Mouse (Mus musculus) myocyte (in vitro differentiated cells): ENCODE results near the gene Stard13. TPM values are rescaled to one million over a fixed set of nuclear protein-coding genes. Genes with fewer than 3 reads are reported as not detected.

Source experiments
- H3K27me3 ChIP-seq: one replicate; pipeline ENCODE4 v1.6.1; 2011; ENCODE audit not compliant: control insufficient read depth, insufficient read depth, insufficient read length
- H3K36me3 ChIP-seq: one replicate; pipeline ENCODE4 v1.6.1; 2011; ENCODE audit not compliant: control insufficient read depth, insufficient read depth
- H3K4me2 ChIP-seq: one replicate; pipeline ENCODE4 v1.6.1; 2011; ENCODE audit warnings: low read depth, control low read depth
- H3K4me3 ChIP-seq: one replicate; pipeline ENCODE4 v1.5.1; 2011; ENCODE audit warnings: mild to moderate bottlenecking, control low read depth, moderate library complexity
- H3K79me2 ChIP-seq: one replicate; pipeline ENCODE4 v1.6.1; 2011; ENCODE audit not compliant: control insufficient read depth, insufficient read depth
- H3ac ChIP-seq: one replicate; pipeline ENCODE4 v1.6.1; 2011; ENCODE audit not compliant: control insufficient read depth, insufficient read length
- CEBPB ChIP-seq: IDR thresholded peaks from 2 replicates; pipeline ENCODE4 v1.6.1; 2011; ENCODE audit warnings: mild to moderate bottlenecking, moderate library complexity; ENCODE audit not compliant: poor library complexity, insufficient read depth, severe bottlenecking
- E2F4 ChIP-seq: IDR thresholded peaks from one replicate; pipeline ENCODE4 v1.6.1; 2011; ENCODE audit warnings: mild to moderate bottlenecking, control low read depth, moderate library complexity; ENCODE audit not compliant: insufficient read depth
- MAX ChIP-seq: IDR thresholded peaks from one replicate; pipeline ENCODE4 v1.6.1; 2011; ENCODE audit warnings: low read depth, mild to moderate bottlenecking, control low read depth
- MYOD1 ChIP-seq, 3 experiments: IDR thresholded peaks; one replicate each; pipeline ENCODE4 v1.6.1; 2011; ENCODE audit warnings: control low read depth in 2 of 3, low read depth in 2 of 3, mild to moderate bottlenecking in 2 of 3, moderate library complexity in 1 of 3; ENCODE audit not compliant: insufficient read length in 2 of 3, control insufficient read depth in 1 of 3
- MYOG ChIP-seq, 3 experiments: IDR thresholded peaks; one replicate each; pipeline ENCODE4 v1.6.1; 2011; ENCODE audit warnings: control low read depth in 2 of 3, low read depth in 2 of 3, mild to moderate bottlenecking in 2 of 3; ENCODE audit not compliant: insufficient read length in 2 of 3, control insufficient read depth in 1 of 3, insufficient read depth in 1 of 3
- POLR2A ChIP-seq: IDR thresholded peaks from one replicate; pipeline ENCODE4 v1.6.1; 2011; ENCODE audit warnings: low read depth, mild to moderate bottlenecking, control low read depth, moderate library complexity; ENCODE audit not compliant: insufficient read length
- POLR2AphosphoS2 ChIP-seq: IDR thresholded peaks from one replicate; pipeline ENCODE4 v1.6.1; 2011; ENCODE audit warnings: low read depth, control low read depth; ENCODE audit not compliant: insufficient read length
- REST ChIP-seq: IDR thresholded peaks from one replicate; pipeline ENCODE4 v1.6.1; 2011; ENCODE audit warnings: mild to moderate bottlenecking, control low read depth, moderate library complexity; ENCODE audit not compliant: insufficient read depth, insufficient read length
- SRF ChIP-seq: IDR thresholded peaks from one replicate; pipeline ENCODE4 v1.6.1; 2011; ENCODE audit warnings: low read depth; ENCODE audit not compliant: control insufficient read depth, insufficient read length
- TCF12 ChIP-seq: IDR thresholded peaks from one replicate; pipeline ENCODE4 v1.6.1; 2011; ENCODE audit warnings: mild to moderate bottlenecking, control low read depth; ENCODE audit not compliant: poor library complexity, insufficient read depth, severe bottlenecking
- TCF3 ChIP-seq: IDR thresholded peaks from one replicate; pipeline ENCODE4 v1.6.1; 2011; ENCODE audit warnings: low read depth, control low read depth; ENCODE audit not compliant: insufficient read length
- USF1 ChIP-seq: IDR thresholded peaks from one replicate; pipeline ENCODE4 v1.6.1; 2011; ENCODE audit warnings: low read depth, mild to moderate bottlenecking, control low read depth, moderate library complexity
- polyA plus RNA-seq: library from polyadenylated mRNA; unstranded; fragments of >200 nt; fragmentation: generic; extraction: Trizol; gene quantifications from one replicate; pipeline ENCODE4 v1.2.1, GENCODE M21; 2012; ENCODE audit warnings: missing spikeins

Stard13 gene
- polyA plus RNA-seq, 1 experiment, result 15.2 TPM

DNA sequence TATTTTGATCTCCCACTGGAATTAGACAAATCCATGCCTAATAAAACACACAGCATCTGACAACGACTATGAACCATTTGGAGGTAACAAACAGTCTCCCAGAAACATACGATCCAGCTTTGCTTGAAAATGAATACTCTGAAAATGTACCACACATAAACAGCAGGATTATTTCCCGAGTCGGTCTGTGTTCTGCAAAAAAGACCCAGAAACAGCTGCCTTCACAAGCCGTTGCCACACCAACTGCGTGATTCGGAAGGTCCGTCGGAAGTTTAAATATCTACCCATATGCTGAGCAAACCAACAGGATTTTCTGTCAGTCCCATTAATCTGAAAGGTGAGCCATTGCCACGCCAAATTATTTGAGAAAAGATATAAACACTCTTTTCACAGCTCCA is 107.0 kb downstream of the Stard13 start:
- no peak for TF ChIP-seq POLR2A
- peak in 2 of 3 experiments; percentile 6 to 36 for TF ChIP-seq MYOD1 (IDR thresholded peaks at IDR 0.05; ENCODE audit: control insufficient read depth in 1 of 3, insufficient read length in 2 of 3, low read depth in 2 of 3)
- Histone ChIP-seq H3K36me3 (no peaks in the 10 kb centered on the region), H3K79me2 (peaks cover 92% of the 10 kb centered on the region), H3K4me3 (peak overlapping the region; percentile 22), H3K4me2 (peak overlapping the region; percentile 69), H3K27me3 (no peaks in the 10 kb centered on the region), H3ac (no peak overlapping the region)

DNA sequence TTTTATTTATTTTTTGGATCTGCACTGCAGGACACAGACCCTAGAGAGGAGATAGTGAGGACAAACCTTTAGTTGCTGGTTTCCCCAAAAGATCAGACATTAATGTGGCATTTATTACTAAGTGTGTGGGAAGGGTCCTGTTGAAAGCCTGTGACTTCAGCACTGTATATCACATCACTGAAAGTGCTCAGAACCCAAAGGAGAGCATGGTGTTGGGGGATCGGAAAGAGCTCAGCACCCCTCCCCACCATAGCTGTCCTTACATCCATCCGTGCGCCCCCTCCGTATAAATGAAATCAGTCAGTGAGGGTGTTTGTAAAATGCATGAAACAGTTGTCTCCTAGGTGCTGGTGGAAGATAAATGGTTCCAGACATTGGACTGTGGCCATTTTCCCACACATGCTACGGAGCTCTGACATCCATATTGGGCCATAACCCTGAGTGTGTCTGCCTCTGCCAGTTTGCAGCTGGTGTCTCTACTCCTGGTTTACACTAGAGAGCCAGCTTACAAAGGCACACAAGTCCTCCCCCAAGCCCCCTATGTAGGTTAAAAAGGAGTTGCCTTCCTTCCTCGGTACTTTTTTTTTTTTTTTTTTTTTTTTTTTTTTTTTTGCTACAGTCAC is 107.5 kb downstream of the Stard13 start:
- Histone ChIP-seq H3K4me3 (peak overlapping the region; percentile 22), H3K36me3 (no peaks in the 10 kb centered on the region), H3ac (no peak overlapping the region), H3K79me2 (peaks cover 92% of the 10 kb centered on the region), H3K27me3 (no peaks in the 10 kb centered on the region), H3K4me2 (peak overlapping the region; percentile 69)
- no peak for TF ChIP-seq E2F4
- no peak for TF ChIP-seq POLR2A
- no peak for TF ChIP-seq CEBPB
- TF ChIP-seq MYOD1 (IDR thresholded peaks at IDR 0.05; ENCODE audit: control insufficient read depth in 1 of 3, insufficient read length in 2 of 3, low read depth in 2 of 3), result peak in 1 of 3 experiments; percentile 24
- TF ChIP-seq MAX, result no peak
- peak; percentile 60 for TF ChIP-seq SRF

DNA sequence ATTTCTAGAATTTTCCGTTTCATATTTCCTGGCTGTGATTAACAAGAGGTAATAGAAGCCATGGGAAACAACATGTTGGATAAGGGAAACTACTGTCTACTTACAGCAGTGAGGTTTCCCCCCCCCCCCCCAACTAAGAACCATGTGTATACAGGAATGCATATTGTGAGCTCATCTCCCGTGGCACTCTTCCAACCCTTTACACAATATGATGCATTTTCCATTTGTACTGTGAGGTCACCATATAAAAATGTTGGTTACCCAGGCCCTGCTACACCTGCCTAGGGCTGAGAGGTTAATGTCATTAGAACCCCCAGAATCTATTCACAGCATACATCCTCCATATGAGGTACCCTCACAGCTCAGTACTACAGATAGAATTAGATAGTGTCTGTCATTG is 115.8 kb downstream of the Stard13 start:
- no peak overlapping the region for H3ac ChIP-seq
- no peaks in the 10 kb centered on the region for H3K27me3 ChIP-seq
- H3K4me3 ChIP-seq, result no peak overlapping the region
- no peak overlapping the region for H3K4me2 ChIP-seq
- peaks cover 88% of the 10 kb centered on the region for H3K79me2 ChIP-seq
- TF ChIP-seq E2F4, result no peak
- no peak for TF ChIP-seq USF1
- TF ChIP-seq MYOG (IDR thresholded peaks at IDR 0.05; ENCODE audit: control insufficient read depth in 1 of 3, insufficient read depth in 1 of 3, insufficient read length in 2 of 3, low read depth in 2 of 3), result no peak
- TF ChIP-seq CEBPB, result peak; percentile 39; the same call in 1 of the 2 replicates
- no peak for TF ChIP-seq MYOD1 (IDR thresholded peaks at IDR 0.05; ENCODE audit: control insufficient read depth in 1 of 3, insufficient read length in 2 of 3, low read depth in 2 of 3)
- no peaks in the 10 kb centered on the region for H3K36me3 ChIP-seq

DNA sequence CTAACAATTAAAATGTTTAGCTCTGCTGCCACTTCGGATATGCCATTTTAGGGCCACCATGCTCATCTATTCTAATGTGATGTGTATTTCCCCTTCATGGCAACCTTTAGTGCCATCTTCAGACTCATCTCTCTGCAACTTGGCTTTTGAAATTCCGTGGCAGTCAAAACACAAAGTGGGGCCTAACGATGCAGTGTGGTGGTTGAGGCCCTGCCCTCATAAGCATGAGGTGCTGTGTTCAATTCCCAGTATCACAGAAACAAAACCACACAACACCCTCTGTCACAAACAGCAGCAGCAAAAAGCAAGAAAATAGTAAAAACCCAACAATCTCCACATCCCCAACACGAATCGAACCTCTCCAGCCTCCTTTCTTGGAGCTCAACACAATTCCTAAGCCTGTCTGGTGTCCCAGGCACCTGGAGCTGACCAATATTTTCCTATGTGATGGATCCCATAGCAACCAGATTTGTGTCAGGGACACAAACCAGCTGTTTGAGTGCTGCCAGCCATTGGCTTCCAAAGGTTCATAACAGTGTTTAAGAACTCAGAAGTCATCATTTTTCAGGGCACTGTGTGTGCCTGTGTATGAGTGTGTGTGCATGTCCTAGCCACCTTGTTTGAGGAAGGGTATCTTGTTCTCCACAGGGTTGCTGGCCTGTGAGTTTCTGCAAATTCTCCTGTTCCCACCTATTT is 117.3 kb downstream of the Stard13 start:
- TF ChIP-seq TCF12 (no peak), POLR2AphosphoS2 (no peak), MYOD1 (IDR thresholded peaks at IDR 0.05; ENCODE audit: control insufficient read depth in 1 of 3, insufficient read length in 2 of 3, low read depth in 2 of 3) (no peak), REST (no peak), SRF (no peak), CEBPB (no peak), E2F4 (no peak), USF1 (no peak), POLR2A (no peak), TCF3 (no peak)
- peaks cover 83% of the 10 kb centered on the region for H3K79me2 ChIP-seq
- H3K27me3 ChIP-seq, result no peaks in the 10 kb centered on the region
- no peak overlapping the region for H3K4me3 ChIP-seq
- no peak overlapping the region for H3ac ChIP-seq
- H3K4me2 ChIP-seq, result peak overlapping the region; percentile 39
- no peaks in the 10 kb centered on the region for H3K36me3 ChIP-seq

DNA sequence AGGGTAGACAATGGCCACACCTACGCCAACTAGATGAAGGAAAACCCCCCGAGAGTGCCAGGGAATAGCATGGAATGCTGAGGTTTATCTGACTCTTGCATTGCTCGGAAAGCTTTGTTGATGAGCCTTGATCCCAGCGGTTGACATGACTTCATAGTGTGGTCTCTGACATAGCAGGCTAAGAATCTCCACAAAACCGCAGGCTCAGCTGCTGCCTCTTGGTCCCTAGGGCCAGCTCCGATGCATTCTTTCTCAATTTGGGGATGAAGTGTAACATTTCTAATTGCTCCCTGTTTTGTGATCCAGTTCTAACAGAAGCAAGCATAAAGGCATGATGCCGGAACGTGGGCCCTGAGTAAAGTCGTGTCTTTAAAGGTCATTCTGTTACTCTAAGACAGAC is 120.9 kb downstream of the Stard13 start:
- H3K36me3 ChIP-seq, result no peaks in the 10 kb centered on the region
- no peak overlapping the region for H3K4me3 ChIP-seq
- H3K4me2 ChIP-seq, result peak overlapping the region; percentile 92
- no peaks in the 10 kb centered on the region for H3K27me3 ChIP-seq
- TF ChIP-seq USF1 (no peak), SRF (no peak), CEBPB (peak; percentile 68; the same call in 1 of the 2 replicates), POLR2AphosphoS2 (no peak), MYOG (IDR thresholded peaks at IDR 0.05; ENCODE audit: control insufficient read depth in 1 of 3, insufficient read depth in 1 of 3, insufficient read length in 2 of 3, low read depth in 2 of 3) (peak in 2 of 3 experiments; percentile 83 to 88), TCF12 (peak; percentile 82), REST (no peak), MYOD1 (IDR thresholded peaks at IDR 0.05; ENCODE audit: control insufficient read depth in 1 of 3, insufficient read length in 2 of 3, low read depth in 2 of 3) (peak; percentile 56 to 88 (median 83)), POLR2A (no peak), TCF3 (no peak), E2F4 (no peak), MAX (no peak)
- peaks cover 85% of the 10 kb centered on the region for H3K79me2 ChIP-seq
- H3ac ChIP-seq, result no peak overlapping the region
